Mouse (Mus musculus) E14TG2a.4 (cell line): ENCODE data around the gene Ttc13.

Source experiments
- H3K27me3 ChIP-seq: 2 replicates; pipeline ENCODE4 v1.6.1; 2014; ENCODE audit warnings: low read length, control low read depth; ENCODE audit not compliant: insufficient read depth
- H3K36me3 ChIP-seq: 2 replicates; pipeline ENCODE4 v1.6.1; 2014; ENCODE audit warnings: low read length, control low read depth; ENCODE audit not compliant: insufficient read depth
- H3K4me1 ChIP-seq: replicated peaks from 2 replicates; pipeline ENCODE4 v1.6.1; 2014; ENCODE audit warnings: low read depth, low read length, control low read depth
- H3K4me3 ChIP-seq: replicated peaks from 2 replicates; pipeline ENCODE4 v1.5.1; 2014; ENCODE audit warnings: mild to moderate bottlenecking, low read length
- H3K9me3 ChIP-seq: 2 replicates; pipeline ENCODE4 v1.6.1; 2014; ENCODE audit warnings: low read length, control low read depth
- CTCF ChIP-seq: conservative IDR thresholded peaks from 2 replicates; pipeline ENCODE4 v1.5.1; 2014; ENCODE audit warnings: low read length
- NANOG ChIP-seq: IDR thresholded peaks from 2 replicates; pipeline ENCODE4 v1.6.1; 2014; ENCODE audit warnings: borderline replicate concordance, low read length, mixed read lengths
- POU5F1 ChIP-seq: IDR thresholded peaks from 2 replicates; pipeline ENCODE4 v1.6.1; 2014; ENCODE audit warnings: low read length, borderline replicate concordance

The Ttc13 gene

DNA sequence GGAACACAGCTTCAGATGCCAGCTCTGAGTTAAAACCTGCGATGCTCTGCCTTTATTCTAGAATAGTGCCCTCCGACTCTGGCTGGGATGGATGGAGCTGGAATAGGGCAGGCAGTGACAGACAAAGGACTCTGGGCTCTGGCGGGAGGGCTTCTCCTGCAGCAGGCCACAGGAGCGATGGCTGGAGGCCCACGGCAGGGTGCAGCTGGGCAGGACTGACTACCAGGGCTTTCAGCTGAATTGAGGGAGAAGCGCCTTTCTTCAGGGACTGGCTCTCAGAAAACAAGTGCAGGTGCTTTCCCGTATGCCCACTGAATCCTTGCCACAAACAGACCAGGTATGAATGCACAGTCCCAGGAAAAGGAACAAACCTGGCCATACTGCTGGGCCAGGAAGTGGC, 44.7 kb downstream of the Ttc13 start:
- TF ChIP-seq NANOG (no peak), POU5F1 (no peak), CTCF (no peak)
- Histone ChIP-seq H3K9me3 (no peaks in the 10 kb centered on the region), H3K4me3 (peak overlapping the region; percentile 46), H3K27me3 (no peaks in the 10 kb centered on the region), H3K4me1 (peaks cover 70% of the 10 kb centered on the region), H3K36me3 (peaks cover 86% of the 10 kb centered on the region)

DNA sequence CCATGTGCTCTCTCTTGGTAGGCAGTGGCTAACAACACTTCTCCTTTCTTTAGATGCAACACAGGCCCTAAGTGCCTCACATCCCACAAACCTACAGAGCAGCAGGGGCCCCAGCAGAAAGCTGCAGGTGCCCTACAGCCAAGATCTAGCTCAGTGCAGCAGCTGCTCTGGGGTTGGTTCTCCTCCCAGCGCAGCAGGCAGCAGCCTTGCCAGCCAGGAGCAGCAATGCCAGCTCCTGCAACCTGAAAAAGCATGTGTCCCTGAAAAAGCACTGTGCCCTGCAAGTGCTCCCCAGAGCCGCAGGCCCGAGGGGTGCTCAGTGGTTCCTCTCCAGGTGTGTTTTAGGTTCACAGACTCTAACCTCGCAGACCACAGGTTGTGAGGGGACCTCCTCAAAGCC, 45.1 kb downstream of the Ttc13 start:
- Histone ChIP-seq H3K36me3 (peaks cover 86% of the 10 kb centered on the region), H3K4me3 (peak overlapping the region; percentile 46), H3K27me3 (no peaks in the 10 kb centered on the region), H3K9me3 (no peaks in the 10 kb centered on the region), H3K4me1 (peaks cover 66% of the 10 kb centered on the region)
- TF ChIP-seq POU5F1 (no peak), CTCF (no peak), NANOG (no peak)

DNA sequence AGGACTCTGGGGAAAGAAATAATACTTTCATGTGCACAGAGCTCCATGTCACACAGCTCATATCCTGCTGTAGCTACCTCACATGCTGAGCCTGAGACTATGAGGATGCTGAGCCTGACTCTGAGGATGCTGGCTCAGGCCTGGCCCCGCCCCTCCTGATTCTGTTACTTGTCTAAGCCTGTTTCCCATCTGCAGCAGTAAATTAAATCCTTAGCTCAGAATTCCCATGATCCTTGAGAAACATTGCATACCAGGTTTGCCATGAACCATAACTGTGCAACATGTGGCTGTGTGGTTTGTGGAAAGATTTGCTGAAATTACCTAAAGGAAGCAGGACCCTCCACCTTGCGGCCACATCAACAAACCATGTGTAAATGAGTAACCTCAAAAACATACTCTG, 49.4 kb downstream of the Ttc13 start:
- peaks cover 58% of the 10 kb centered on the region for H3K36me3 ChIP-seq
- TF ChIP-seq NANOG (no peak), POU5F1 (no peak), CTCF (no peak)
- peaks cover 9% of the 10 kb centered on the region; the same call in 1 of the 2 replicates for H3K27me3 ChIP-seq
- peaks cover 26% of the 10 kb centered on the region for H3K4me1 ChIP-seq
- no peak overlapping the region for H3K4me3 ChIP-seq
- no peaks in the 10 kb centered on the region for H3K9me3 ChIP-seq

DNA sequence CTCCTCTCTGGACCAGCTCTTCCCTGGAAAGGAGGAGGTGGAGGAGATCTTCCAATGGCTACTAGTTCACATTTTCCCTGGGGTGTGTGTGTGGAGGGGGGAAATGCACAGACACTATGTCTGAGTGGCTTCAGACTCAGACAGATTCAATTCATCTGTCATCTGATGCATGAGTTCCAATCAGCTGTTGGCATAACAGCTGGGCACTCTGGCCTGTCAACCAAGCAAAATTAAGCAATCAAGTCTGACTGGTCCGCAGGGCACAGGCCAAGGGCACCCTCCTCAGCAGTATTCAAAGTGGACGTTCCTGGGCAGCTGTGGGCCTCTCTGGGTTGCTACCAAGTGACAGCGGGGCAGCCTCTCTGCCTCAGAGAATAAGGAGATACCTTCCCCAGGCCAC, 53.0 kb downstream of the Ttc13 start:
- TF ChIP-seq NANOG = no peak
- TF ChIP-seq POU5F1 = no peak
- no peak for TF ChIP-seq CTCF
- no peaks in the 10 kb centered on the region for H3K9me3 ChIP-seq

DNA sequence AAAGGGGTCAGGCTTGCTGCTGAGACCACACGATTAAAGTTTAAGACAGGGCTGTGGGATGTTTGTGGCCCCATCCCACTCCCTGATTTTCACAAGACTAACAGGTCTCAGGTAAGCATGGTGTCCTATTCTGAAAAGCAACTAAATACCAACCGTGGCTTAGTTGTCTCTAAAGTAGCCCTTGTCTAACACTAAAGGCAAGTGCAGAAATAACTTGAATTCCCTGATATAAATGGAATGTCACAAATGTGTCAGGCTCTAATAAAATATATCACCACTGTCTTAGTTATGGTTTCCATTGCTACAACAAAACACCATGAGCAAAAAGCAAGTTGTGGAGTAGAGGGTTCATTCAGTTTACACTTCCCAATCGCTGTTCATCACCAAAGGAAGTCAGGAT, 57.4 kb downstream of the Ttc13 start:
- no peaks in the 10 kb centered on the region for H3K9me3 ChIP-seq
- no peak for TF ChIP-seq NANOG
- H3K27me3 ChIP-seq = peaks cover 28% of the 10 kb centered on the region
- H3K36me3 ChIP-seq = 0 out of 2 replicates have a peak, but pooled peaks cover 4% of the 10 kb centered on the region
- peaks cover 27% of the 10 kb centered on the region for H3K4me1 ChIP-seq
- no peak overlapping the region for H3K4me3 ChIP-seq

More for the DNA sequence above, 53.0 kb downstream of the Ttc13 start:
- H3K27me3 ChIP-seq = peaks cover 9% of the 10 kb centered on the region; the same call in 1 of the 2 replicates
- H3K36me3 ChIP-seq = peaks cover 32% of the 10 kb centered on the region
- H3K4me1 ChIP-seq = peaks cover 8% of the 10 kb centered on the region
- H3K4me3 ChIP-seq = no peak overlapping the region

DNA sequence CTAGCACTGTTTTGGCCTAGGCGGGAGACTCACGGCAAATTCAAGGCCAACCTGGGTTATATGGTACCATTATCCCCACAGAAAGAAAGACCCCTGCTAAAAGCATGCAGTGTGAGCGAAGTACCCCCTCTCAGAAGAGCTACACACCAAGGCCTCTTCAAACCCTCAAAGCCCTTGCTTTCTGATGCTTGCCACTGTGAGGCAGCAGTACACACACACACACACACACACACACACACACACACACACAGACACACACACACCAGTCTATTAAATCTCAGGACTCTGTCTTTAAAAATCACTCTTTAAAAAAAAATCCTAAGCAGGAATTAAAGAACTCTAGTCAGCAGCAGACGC, 57.9 kb downstream of the Ttc13 start:
- Histone ChIP-seq H3K4me3 (peak overlapping the region; percentile 85), H3K27me3 (peaks cover 28% of the 10 kb centered on the region), H3K9me3 (no peaks in the 10 kb centered on the region), H3K4me1 (peaks cover 29% of the 10 kb centered on the region), H3K36me3 (0 out of 2 replicates have a peak, but pooled peaks cover 4% of the 10 kb centered on the region)
- TF ChIP-seq POU5F1 (no peak), CTCF (no peak)

DNA sequence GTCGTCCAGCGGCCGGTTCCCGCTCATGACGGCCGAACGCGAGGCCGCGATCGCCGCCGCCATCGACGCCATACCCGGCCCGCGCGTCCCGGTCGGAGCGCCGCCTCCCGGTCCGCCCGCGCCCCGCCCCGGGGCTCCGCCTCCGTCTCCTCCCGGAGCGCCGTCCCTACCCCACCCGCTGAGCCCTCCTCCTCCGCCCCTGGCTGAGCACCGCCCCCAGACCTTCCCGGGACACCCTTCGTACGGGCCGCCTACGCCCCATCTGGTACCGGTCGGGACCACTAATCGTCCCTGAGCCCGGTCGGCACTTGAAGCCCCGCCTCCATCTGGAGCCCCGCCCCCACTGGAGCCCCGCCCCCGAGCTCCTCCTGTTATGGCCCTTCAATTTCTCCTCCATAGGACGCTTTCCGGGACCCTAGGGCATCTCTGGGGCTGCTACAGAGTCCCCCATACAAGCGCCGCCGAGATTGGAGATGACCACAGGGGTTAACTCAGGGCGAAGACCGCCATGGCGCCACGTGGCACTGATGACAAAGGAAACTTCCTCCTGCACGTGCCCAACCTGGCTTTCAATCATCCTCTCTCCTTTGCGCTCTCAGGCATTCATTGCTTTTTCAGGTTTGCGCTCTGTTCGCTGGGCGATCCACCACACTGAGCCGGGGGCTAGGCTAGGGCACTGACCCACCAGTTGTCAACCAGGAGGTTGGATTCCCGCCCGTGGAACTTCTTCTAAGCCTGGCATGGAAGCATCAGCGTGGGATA, 58.5 kb downstream of the Ttc13 start, which contains the start of gene 2310022B05Rik:
2310022B05Rik (minus strand) TSS at position 258 of the 762 bp plus-strand sequence.
- Histone ChIP-seq H3K4me3 (peak within 1 kb of the TSS; percentile 85), H3K4me1 (peaks cover 29% of the 10 kb centered on the region), H3K9me3 (no peaks in the 10 kb centered on the region), H3K27me3 (peaks cover 24% of the 10 kb centered on the region), H3K36me3 (0 out of 2 replicates have a peak, but pooled peaks cover 4% of the 10 kb centered on the region)
- TF ChIP-seq CTCF (no peak), NANOG (no peak), POU5F1 (no peak)

DNA sequence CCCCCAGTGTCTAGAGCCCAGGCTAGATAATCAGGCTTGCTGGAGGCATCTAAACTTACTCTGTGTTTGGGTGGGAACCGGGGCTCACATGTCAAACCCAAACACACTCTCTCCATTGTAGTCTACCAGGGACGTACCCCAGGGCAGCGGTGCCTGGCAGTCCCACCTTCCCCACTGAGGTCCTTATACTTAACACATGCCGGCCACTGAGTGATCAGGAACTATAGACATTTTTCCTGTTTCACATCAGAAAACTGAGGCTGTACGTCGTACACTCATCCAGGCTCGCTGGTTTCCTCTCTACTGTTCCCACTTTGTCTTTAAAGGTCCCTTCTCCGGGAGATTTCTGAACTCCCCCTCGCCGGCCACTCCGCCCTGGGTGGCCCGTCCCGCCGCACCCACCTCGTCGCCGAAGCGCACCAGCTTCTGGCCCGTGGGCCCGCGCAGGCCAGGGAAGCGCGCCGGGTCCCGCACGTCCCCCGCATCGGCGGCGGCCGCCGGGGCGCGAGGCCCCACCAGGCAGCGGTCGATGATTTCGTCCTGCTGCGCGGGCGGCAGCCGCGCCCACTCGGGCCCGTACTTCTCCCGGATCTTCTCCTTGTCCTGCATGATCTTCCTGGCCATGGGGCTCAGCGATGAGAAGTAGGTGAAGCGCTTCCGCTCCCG, 59.2 kb downstream of the Ttc13 start:
- peaks cover 29% of the 10 kb centered on the region for H3K4me1 ChIP-seq
- H3K27me3 ChIP-seq = peaks cover 21% of the 10 kb centered on the region
- 0 out of 2 replicates have a peak, but pooled peaks cover 4% of the 10 kb centered on the region for H3K36me3 ChIP-seq
- H3K4me3 ChIP-seq = peak overlapping the region; percentile 85
- no peak for TF ChIP-seq POU5F1
- TF ChIP-seq NANOG = no peak
- no peak for TF ChIP-seq CTCF
- no peaks in the 10 kb centered on the region for H3K9me3 ChIP-seq

DNA sequence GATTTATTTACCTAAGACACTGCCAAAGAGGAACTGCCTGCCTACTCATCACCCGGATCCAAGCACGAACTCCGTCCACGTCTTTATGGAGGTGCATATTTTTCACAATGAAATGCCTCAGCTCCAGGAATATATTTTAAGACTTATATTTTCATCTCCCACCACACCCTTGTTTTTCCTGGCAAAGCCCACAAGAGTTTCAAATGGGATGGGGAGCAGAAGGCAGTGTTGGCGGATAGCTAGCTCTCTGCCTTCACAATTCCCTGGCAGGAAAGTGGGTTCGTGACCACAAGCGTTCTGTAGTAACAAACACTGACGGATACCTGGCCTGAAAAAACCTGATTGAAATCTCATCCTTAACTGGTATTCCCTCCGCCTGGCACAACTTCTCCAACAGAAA, 60.0 kb downstream of the Ttc13 start:
- H3K4me1 ChIP-seq = peaks cover 29% of the 10 kb centered on the region
- TF ChIP-seq NANOG = no peak
- TF ChIP-seq CTCF = no peak
- TF ChIP-seq POU5F1 = no peak
- H3K4me3 ChIP-seq = peak overlapping the region; percentile 85; the same call in 1 of the 2 replicates
- no peaks in the 10 kb centered on the region for H3K9me3 ChIP-seq
- H3K27me3 ChIP-seq = peaks cover 19% of the 10 kb centered on the region
- 0 out of 2 replicates have a peak, but pooled peaks cover 4% of the 10 kb centered on the region for H3K36me3 ChIP-seq
